Mouse (Mus musculus): ENCODE data around the gene Tmbim6.

The Tmbim6 gene

DNA sequence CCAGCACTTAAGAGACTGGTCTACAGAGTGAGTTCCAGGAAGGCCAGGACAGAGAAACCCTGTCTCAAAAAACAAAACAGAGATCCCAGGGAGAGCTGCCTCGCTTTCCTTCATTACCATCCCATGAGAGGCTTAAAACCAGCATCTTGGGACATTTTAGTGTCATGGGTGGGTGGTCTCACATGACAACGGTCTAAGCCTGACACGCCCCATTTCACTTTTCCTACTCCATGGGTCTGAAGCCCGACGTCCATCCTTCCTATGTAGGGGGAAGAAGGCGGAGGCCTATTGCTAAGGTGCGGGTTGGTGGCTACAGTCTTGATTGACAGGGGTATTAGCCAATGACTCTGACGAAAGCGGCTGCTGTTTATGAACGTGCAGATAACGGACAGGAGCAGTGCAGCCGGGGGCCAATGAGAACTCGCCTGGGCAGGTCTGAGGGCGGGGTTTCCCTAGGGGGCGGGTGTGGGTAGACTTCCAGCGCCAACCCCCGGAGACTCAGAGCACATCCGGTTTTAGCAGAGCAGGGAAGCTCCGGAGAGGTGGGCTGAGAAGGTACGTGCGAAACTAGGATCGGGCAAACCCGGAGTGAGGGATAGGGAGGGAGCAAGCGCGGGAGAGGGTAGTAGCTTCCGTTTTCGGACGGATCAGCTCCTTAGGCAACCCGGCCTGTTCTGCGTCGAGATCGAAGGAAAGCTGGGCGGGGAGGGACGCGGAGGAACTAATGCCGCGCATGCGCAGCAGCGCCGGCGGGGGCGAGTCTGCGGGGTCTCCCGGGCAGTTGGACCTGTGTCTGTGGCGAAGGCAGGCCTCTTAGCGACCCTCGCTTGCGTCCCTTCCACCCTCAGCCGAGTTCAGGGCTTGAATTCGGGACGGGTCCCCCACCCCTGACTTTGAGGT is at the start of gene Tmbim6:
Tmbim6 (plus strand) TSS at position 397 of the 900 bp plus-strand sequence.
- peak; percentile 100 for DNase-seq (ENCODE audit: low read depth, low spot score)

DNA sequence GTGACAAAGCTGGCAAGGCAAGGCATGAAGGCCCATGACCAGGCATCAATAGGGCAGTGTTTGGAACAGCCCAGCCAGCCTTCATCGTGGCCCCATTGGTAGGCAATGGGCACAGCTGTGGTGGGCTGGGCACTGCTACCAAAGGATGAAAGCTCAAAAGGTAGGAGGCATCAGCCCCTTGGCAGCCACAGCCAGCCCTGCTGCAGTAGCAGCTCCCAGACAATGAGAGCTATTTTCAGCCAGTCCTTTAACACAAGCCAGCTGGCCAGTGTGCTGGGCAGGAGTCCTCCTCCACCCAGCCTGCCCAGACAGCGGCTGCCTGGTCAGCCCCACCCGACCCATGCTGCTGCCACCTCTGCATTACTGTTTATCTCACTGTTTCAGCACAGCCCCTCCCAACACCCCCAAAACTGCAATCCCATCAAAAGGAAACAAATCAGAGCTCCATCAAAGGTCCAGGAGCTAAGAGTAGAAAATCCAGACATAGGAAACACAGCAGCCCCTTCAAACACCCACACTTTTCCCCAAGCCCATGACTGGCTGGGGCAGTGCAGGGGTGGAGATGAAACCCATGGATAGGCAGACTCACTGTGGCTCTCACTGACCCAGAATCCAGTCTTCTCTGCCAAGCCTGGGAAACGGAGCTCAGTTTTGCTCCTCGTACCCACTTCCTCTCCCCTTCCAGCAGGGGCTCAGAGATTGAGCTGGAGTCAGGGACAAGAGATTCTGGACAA is 49.1 kb upstream of the Tmbim6 start:
- DNase-seq (ENCODE audit: low read depth, low spot score) = peak; percentile 80

DNA sequence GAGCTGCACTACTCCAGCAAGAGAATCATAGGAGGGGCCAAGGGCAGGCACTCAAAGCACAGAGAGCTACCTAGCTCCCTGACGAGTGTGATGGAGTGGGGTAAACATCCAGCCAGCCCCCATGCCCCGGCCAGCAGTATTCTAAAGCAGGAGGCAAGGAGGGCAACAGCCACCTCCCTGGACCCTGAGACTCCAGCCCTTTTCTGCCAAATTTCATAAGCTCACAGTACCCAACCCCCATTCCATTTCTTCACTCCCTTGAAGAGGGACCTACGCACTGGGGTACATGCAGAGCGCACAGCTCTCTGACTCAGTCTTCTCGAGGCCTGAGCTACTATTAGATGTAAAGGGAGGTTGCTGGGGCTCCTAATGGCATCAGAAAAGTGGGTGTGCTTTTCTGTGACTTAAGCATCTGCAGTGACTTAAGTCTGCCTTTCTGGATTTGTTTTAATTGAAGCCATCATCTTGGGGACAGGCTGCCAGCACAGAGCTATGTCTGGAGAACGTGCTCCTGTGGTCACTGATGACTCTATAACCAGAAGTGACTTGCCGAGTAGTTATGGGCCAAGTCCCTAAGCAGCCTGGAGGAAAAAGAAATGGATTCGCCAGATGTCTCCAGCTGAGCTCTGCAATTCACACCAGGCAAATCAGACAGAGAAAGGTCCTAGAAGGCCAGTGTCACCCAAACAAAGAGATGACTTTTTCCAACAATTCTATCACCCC is 48.4 kb upstream of the Tmbim6 start:
- DNase-seq (ENCODE audit: low read depth, low spot score) = peak; percentile 66

DNA sequence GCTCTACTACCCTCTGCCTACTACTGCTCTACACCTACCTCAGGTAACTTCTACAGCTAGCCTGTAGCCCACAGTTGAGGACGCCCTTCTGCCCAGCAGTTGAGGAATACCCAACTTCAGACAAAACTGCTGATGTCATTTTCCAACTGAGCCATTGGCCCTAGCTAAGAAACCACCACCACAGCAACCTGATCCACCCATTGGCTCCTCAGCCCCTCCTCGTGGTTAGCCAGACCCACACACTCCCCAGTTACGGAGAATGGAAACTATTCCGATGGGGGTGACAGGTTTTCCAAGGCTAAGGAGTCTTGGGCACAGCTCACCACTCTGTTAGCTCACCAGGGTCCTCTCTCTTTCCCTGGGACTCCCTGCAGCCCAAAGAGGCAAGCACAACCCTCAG is 47.7 kb upstream of the Tmbim6 start:
- peak; percentile 66 for DNase-seq (ENCODE audit: low read depth, low spot score)

DNA sequence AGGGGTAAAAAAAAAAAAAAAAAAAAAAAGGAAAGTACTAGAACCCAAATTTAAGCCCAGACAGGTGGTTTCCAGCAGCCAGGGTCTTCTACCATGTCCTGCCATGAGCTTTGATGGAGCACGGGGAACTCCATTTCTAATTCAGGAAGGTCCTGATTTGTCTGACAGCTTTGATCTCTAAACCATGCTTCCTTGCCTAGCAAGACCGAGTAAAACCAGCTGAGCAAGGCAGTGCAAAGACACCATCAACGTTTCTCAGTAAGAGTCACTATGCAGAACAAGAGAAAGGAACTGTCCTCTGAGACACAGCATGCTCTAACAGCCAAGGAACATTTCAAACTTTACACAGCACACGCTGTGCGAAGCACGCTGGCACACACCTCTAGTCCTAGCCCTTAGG is 41.1 kb upstream of the Tmbim6 start:
- DNase-seq (ENCODE audit: low read depth, low spot score) = no peak

DNA sequence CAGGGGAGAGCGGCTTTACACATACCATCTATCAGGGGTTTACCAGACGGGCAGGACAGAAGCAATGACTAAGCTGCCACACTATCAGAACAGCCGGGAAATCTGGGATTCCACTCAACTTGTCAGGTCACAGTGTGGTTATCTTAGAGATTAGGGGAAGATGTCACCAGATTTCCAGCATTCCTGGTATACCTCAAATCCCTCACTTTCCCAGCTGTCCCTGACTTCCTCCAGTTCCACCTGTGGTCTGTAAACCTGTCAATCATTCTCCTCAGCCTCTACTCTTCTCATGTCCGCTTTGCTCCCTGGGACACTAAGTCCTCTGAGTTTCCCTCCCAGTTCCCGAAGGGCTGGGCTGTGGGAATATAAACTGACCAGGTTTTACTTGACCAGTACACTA is 40.4 kb upstream of the Tmbim6 start:
- DNase-seq (ENCODE audit: low read depth, low spot score) = peak; percentile 36

DNA sequence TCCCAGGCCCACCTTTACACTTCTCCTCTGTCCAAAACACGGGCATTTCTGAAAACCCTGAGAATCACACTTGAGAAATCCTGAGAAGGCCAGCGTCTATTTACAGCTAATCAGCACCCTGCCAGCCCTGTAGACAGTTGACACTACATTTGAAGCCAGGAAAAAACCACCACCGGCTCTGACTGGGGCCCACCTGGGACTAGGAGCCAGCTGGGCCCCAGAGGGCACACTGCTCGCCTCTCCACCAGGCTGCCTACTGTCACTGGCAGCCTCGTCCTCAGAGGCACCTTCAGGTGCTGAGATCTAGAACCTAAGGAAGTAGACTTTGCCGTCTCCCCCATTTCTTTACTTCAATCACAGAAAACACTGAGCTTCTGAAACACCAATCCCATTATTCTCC is 37.0 kb upstream of the Tmbim6 start:
- DNase-seq (ENCODE audit: low read depth, low spot score) = no peak

DNA sequence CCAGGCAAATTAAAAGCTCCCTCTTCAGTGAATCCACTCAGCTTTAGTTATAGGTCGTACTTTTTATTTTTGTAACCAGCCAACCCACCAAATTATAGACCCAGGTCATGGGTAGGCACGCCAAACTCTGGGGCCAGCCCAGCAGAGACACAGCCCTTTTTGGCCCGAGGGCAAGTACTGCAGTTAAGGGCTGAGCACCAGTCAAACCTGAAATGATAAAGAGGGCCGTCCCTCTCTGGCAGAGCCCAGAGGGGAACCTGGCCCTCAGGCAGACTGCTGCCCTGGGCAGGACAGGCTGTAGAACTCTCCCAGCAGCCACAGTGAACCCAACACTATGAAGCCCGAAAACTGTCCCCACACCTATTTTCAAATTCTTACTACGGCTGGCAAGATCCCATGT is 36.2 kb upstream of the Tmbim6 start:
- DNase-seq (ENCODE audit: low read depth, low spot score) = no peak

DNA sequence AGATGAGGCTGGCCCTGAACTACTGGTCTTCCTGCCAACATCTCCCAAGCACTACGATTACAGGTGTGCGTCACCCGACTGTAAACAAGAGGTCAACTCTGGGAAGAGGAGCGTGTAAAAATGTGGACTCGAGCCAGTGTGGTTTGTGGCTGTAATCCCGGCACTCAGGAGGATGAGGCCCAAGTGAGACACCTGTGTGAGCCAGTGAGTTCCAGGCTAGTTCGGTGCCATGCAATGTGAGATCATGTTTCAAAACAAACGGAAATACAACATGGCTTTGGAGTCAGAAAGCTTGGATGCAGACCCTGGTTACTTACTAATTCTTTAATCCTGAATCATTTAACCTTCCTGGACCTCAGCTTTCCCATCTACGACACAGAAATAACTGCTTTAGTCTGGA is 33.7 kb upstream of the Tmbim6 start:
- DNase-seq (ENCODE audit: low read depth, low spot score) = peak; percentile 63

DNA sequence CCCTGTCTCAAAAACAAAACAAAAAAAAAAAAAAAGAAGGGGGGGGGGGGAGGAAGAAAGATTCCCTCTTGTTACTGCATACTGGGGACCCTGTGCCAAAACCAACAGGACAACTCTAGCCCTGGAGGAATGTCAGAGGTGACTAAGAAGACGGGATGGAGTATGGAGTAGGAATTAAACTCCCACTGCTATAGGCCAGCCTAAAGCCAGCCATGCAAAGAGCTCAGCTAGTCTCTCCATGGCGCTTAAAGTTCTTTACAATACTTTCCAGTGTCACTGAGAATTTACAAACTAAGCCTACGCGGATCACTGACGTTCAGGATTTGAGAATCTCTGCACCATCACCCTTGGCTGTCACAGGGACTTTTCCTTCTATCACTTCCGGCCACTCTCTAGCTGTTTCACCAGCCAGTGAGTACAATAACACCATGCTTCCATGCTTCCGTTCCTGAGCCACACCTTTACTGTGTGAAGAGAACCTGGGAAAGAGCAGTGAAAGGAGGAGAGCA is 28.6 kb upstream of the Tmbim6 start:
- peak; percentile 66 for DNase-seq (ENCODE audit: low read depth, low spot score)

DNA sequence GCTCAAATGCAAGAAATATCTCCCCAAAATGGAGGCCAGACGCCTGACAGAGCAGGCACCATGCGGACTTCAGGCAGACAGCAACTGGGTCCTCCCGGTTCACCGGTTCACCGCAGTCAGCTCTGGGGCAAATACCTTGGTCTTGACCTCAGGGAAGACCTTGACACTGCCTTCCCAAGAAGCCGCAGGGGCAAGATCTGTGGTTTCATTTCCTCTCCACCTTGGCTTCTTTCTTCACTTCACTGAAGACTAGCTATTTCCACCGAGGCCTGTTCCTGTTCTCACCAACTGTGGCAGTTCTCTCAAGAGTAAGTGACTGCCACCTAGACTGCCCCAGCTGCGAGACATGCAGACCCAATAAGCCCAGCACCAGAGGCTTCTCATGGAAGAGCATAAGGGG is 27.8 kb upstream of the Tmbim6 start:
- DNase-seq (ENCODE audit: low read depth, low spot score) = no peak

DNA sequence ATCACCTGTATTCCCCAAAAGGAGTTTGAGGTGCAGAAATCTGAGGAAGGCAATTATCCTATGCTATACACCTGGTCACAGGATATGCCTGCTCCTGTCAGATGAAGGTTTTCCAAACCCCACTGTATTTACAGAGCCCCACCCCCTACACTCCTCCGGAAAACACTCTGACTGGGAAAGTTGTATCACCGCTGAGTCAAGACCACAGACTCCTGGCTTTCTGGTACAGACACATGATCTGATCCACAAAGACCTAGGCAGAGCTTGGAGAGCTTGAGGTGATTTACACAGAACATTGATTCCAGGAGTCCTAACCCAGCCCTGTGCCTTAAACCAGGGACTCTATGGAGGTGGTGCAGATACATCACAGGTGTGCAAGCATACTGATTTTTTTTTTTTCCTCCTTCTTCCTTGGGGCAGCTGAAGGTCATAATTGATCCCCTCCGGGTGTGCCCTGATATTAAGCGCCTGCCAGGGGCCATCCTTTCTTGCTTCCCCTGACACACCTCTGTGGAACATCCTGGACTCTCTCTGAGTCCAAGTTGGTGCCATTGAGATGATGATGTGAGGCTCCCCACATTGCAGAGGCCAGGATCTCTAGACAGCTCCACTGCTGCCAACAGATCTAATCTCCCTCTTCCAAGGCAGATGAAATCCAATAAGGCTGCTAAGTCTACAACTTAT is 24.0 kb upstream of the Tmbim6 start:
- peak; percentile 90 for DNase-seq (ENCODE audit: low read depth, low spot score)

DNA sequence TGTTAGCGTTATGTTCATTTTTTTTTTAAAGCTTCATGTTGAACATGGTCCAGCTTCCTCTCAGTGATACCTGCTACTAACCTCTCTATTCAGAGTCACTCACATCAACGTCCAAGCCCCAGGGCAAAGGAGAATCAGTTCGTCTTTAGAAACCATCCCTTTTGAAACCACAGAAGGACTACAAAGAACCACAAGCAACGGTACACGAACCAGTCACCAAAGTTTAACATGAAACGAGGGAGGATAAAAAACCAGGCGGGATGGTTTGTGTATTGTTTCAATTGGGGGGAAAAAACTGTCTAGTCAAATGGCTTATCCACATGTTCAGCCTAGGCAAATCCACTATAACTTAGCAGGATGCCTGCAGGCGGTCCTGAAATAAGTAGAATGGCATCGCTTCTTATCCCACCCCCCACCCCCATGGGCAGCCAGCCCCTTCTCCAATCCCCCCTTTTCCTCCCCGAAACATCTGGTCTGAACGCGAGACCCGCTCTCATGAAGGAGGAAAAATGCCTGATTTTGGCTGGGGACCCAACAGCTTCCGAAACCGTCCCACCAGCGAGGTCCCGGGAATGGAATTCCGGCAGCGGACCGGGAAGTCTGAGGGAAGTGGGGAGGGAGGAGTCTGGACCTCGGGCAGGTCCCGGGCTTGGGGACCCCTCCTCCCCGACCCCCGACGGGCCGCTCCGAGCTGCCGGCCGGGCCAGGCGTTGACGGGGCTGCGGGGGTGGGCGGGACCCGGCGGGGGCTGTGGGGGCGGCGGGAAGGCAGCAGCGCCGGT is 23.1 kb upstream of the Tmbim6 start:
- DNase-seq (ENCODE audit: low read depth, low spot score) = peak; percentile 60

DNA sequence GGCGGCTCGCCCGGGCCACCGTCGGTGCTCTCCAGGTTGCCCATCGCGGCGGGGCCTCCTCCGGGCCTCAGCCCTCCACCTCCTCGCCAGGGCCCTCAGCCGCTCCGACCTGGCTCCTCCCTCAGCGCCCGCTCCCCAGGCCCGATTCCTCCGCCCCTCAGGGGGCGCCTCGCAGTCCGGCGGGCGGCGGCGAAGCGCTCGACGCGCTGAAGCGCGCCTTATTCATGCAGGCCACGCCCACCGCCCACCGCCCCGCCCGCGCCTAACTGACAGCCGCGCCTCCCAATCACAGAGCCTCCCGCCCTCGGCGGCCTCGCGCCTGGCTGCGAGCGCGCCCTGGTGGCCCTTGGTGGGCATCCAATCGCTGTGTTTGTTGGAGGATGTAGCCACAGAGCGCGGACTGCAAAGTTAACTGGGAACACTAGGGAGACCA is 22.4 kb upstream of the Tmbim6 start, which contains the start of gene Fmnl3:
Fmnl3 (minus strand) TSS at position 224 of the 433 bp plus-strand sequence.
- DNase-seq (ENCODE audit: low read depth, low spot score) = peak; percentile 91

DNA sequence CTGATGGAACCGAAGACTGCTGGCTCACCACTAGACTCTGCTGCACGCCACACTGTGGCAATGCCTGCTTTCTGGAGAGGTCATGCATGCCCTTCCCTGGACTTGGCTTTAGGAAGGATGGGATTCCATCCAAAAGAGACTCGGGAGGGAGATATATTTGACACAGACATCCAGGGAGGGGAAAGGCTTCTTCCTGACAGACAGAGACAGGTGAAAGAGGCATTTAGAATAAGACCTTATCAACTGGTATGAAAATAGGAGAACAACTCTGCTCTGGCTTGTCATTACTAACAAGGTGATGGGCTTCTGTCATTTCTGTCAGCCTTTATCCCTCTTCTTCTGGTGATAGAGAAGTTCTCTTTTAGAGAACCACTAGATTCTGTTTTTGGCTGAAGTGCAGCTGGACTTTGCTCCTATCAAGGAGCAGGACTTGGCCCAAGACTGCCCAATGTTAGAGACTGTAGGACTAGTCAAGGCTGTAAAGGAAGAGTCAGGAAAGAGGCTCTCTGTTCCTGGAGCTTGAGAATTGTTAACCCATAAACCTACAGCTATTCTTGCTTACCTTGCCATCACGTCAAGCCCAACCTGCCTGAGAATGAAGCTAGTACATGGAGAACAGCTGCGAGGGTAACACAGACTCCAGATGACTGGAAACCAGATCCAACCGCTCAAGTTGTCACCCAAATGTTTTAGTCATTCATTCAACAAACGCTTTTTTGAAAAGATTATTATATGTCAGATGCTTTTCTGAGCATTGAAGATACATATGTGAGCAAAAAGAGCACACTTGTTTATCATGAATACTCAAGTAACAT is 20.9 kb upstream of the Tmbim6 start:
- DNase-seq (ENCODE audit: low read depth, low spot score) = no peak

DNA sequence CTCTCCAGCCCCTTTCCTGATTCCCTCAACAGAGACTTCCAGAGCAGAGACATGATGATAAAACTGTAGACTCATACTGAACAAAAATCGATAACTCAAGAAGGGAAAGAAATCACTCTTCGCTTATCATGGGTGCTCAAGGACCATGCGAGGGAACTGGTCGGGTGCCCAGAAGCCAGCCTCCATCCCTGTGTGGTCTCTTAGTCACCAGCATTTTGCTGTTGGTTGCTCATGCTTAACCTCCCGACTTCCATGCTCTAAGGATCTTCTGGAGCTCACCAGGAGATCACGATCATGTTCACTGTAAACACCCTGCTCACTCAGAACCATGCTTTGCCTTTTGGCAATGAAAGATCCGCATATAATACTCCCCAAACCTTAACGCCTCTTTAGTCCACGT is 19.9 kb upstream of the Tmbim6 start:
- no peak for DNase-seq (ENCODE audit: low read depth, low spot score)

DNA sequence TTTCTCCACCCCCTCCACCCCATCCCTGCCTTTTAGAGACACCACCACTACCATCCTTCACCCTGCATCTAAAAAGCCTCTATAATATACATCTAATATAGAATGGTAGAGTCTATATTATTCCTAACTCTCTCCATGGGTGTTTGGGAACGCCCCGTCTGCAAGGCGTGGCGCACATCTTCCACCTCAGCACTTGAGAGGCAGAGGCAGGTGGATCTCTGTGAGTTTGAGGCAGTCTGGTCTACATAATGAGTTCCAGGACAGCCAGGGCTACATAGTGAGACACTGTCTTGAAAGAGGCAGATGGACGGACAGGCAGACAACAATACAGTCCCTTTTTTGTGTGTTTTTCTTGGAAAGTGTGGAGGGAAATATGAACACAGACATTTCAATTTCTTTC is 17.6 kb upstream of the Tmbim6 start:
- no peak for DNase-seq (ENCODE audit: low read depth, low spot score)

DNA sequence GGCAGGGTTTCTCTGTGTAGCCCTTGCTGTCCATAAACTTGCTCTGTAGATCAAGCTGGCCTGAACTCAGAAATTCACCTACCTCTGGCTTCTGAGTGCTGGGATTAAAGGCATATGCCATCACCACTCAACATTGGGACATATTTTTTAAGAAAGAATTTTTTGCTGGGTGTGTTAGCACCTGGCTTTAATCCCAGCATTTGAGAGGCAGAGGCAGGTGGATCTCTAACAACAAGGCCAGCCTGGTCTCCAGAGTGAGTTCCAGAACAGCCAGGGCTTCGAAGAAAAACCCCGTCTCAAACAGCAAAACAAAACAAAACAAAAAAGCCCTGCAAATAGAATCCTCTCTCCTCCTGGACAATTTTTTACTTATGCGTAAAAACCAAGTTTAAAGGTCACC is 17.1 kb upstream of the Tmbim6 start:
- no peak for DNase-seq (ENCODE audit: low read depth, low spot score)

DNA sequence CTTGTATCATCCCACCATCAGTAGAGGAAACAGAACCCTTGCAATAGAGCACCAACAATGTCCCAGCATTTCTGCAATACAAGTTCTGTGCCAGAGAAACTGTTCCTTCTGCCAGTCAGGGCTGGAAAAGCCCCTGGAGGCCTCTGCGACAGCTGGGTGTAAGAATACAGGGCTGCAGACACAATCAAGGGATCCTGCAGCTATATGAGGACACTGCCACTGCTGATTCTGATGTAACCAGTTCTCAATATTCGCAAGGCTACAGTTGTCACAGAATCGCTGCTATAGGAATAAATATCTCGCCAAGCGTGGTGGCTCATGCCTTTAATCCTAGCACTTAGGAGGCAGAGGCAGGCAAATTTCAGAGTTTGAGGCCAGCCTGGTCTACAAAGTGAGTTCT is 16.4 kb upstream of the Tmbim6 start:
- DNase-seq (ENCODE audit: low read depth, low spot score) = no peak

DNA sequence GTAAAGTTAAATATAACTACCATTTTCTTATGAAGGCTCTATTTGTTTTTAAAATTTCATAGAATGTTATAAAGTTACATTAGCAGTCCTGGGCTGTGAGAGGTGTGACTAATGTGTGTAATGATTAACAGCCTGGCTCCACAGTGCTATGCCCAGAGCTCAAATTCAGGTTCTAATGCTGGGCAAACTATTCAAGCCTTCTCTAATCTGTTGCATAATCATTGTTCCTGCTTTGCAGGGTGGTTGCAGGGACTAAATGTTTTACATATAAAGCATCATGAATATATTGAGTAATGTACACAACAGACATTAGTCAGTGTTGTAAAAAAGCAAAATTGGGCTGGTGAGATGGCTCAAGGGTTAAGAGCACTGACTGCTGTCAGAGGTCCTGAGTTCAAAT is 9.8 kb upstream of the Tmbim6 start:
- DNase-seq (ENCODE audit: low read depth, low spot score) = no peak
